In genomic region chr14:104467133-104467965, GRCm38 (mm10) we compare ENCODE assay signal across 8 mouse cellular contexts. TPM values are rescaled to one million over a fixed set of nuclear protein-coding genes. Genes with fewer than 3 reads are reported as not detected.
DNase-seq lines count a peak whose midpoint lies in the region; ATAC-seq and TF ChIP-seq lines count a peak whose summit lies in the region.

No protein-coding gene starts in this region.

- peak overlapping the region; percentile 84 for H3K4me2 ChIP-seq in kidney, postnatal 0 days (ENCODE audit: low read length)
- H3K4me2 ChIP-seq in forebrain, postnatal 0 days (ENCODE audit: low read depth), result peak overlapping the region; percentile 78
- peak overlapping the region; percentile 67 for H3K4me2 ChIP-seq in liver, embryonic 13.5 days

- no peak overlapping the region for H3K27ac ChIP-seq in kidney, postnatal 0 days
- H3K27ac ChIP-seq in forebrain, postnatal 0 days (ENCODE audit: low read depth, low read length), result no peak overlapping the region
- no peak overlapping the region for H3K27ac ChIP-seq in liver, embryonic 13.5 days

- H3K4me3 ChIP-seq in kidney, postnatal 0 days (replicated peaks; ENCODE audit: low read depth, low read length), result peak overlapping the region; percentile 45
- peak overlapping the region; percentile 50 for H3K4me3 ChIP-seq in forebrain, postnatal 0 days (ENCODE audit: low read depth, low read length)
- peak overlapping the region; percentile 57 for H3K4me3 ChIP-seq in liver, embryonic 13.5 days (replicated peaks)

- peaks cover 90% of the 10 kb centered on the region for H3K27me3 ChIP-seq in kidney, postnatal 0 days (ENCODE audit: insufficient read depth, low read length)
- H3K27me3 ChIP-seq in forebrain, postnatal 0 days (ENCODE audit: insufficient read depth, low read length), result peaks cover 83% of the 10 kb centered on the region
- H3K27me3 ChIP-seq in liver, embryonic 13.5 days, result peaks cover 96% of the 10 kb centered on the region
- peaks cover 11% of the 10 kb centered on the region for H3K27me3 ChIP-seq in splenic B cell, adult 2 months (ENCODE audit: control insufficient read depth, insufficient read depth, low read length, poor library complexity, severe bottlenecking)

- no peaks in the 10 kb centered on the region for H3K9me3 ChIP-seq in kidney, postnatal 0 days (replicated peaks; ENCODE audit: low read length)
- no peaks in the 10 kb centered on the region for H3K9me3 ChIP-seq in forebrain, postnatal 0 days (ENCODE audit: low read length)
- no peaks in the 10 kb centered on the region for H3K9me3 ChIP-seq in liver, embryonic 13.5 days (replicated peaks)

- 1% methylated on average over 77 of the region's 101 CpGs for WGBS in kidney, postnatal 0 days
- 1% methylated on average over 91 of the region's 101 CpGs for WGBS in forebrain, postnatal 0 days
- WGBS in liver, embryonic 13.5 days (ENCODE audit: insufficient replicate concordance), result 1% methylated on average over 94 of the region's 101 CpGs

- H3K4me1 ChIP-seq in kidney, postnatal 0 days (replicated peaks; ENCODE audit: insufficient read depth, low read length), result peaks cover 16% of the 10 kb centered on the region; the same call in 1 of the 2 replicates
- H3K4me1 ChIP-seq in forebrain, postnatal 0 days (ENCODE audit: insufficient read depth), result no peaks in the 10 kb centered on the region
- H3K4me1 ChIP-seq in liver, embryonic 13.5 days (replicated peaks), result peaks cover 18% of the 10 kb centered on the region

- peak overlapping the region; percentile 37; the same call in 1 of the 2 replicates for H3K9ac ChIP-seq in kidney, postnatal 0 days (ENCODE audit: low read depth, low read length)
- peak overlapping the region; percentile 35 for H3K9ac ChIP-seq in forebrain, postnatal 0 days
- no peak overlapping the region for H3K9ac ChIP-seq in liver, embryonic 13.5 days

- ATAC-seq in kidney, postnatal 0 days (replicated peaks; ENCODE audit: low FRiP score, low read depth), result peak; percentile 43
- peak; percentile 63 for ATAC-seq in forebrain, postnatal 0 days
- ATAC-seq in liver, embryonic 13.5 days (ENCODE audit: low read depth), result peak; percentile 3; the same call in 1 of the 2 replicates

- no peaks in the 10 kb centered on the region for H3K36me3 ChIP-seq in kidney, postnatal 0 days (ENCODE audit: insufficient read depth, low read length)
- H3K36me3 ChIP-seq in forebrain, postnatal 0 days (ENCODE audit: insufficient read depth), result no peaks in the 10 kb centered on the region
- H3K36me3 ChIP-seq in liver, embryonic 13.5 days, result no peaks in the 10 kb centered on the region
- no peaks in the 10 kb centered on the region for H3K36me3 ChIP-seq in splenic B cell, adult 2 months (ENCODE audit: control insufficient read depth, insufficient read depth, low read length, poor library complexity, severe bottlenecking)

- no peak for DNase-seq in kidney, postnatal 0 days (ENCODE audit: low spot score)
- no peak for DNase-seq in kidney, postnatal 14 days
- DNase-seq in ZHBTc4 (ENCODE audit: low read depth, low spot score), result peak; percentile 64
- no peak for DNase-seq in forebrain, postnatal 0 days
- DNase-seq in liver, embryonic 13.5 days, result no peak
- DNase-seq in splenic B cell, adult 2 months (ENCODE audit: low read depth, low spot score), result peak; percentile 30
- DNase-seq in urinary bladder, postnatal 14 days (ENCODE audit: low spot score), result no peak
- DNase-seq in ovary, postnatal 10 days (ENCODE audit: low spot score), result no peak

- no peak for TF ChIP-seq CTCF in kidney, postnatal 0 days (IDR thresholded peaks at IDR 0.05; ENCODE audit: low read depth)
- TF ChIP-seq CTCF in forebrain, postnatal 0 days (IDR thresholded peaks at IDR 0.05; ENCODE audit: low read depth), result no peak

RNA-seq across cellular contexts. Expression of gene Pou4f1, which starts 0.5 kb away (rescaled TPM):
- 0.41 and 0.58 TPM in 2 replicates for polyA plus RNA-seq in kidney, postnatal 0 days (2015; fragmentation: Nextera tagmentation; extraction: Ambion mirVana)
- total RNA-seq in forebrain, postnatal 0 days (2014; rRNA removed), result 0.77 and 2.9 TPM in 2 replicates
- 1.7 and 6.3 TPM in 2 replicates for polyA plus RNA-seq in forebrain, postnatal 0 days (2015; fragmentation: Nextera tagmentation; extraction: Ambion mirVana)
- polyA plus RNA-seq in liver, embryonic 13.5 days (2015; fragmentation: Nextera tagmentation; extraction: Ambion mirVana), result 0.07 and 0.14 TPM in 2 replicates

RNA-seq across cellular contexts. Expression of gene Rnf219, which starts 55.1 kb away (rescaled TPM):
- 15.5 and 20.6 TPM in 2 replicates for polyA plus RNA-seq in kidney, postnatal 0 days (2015; fragmentation: Nextera tagmentation; extraction: Ambion mirVana)
- 12.0 and 12.8 TPM in 2 replicates for total RNA-seq in forebrain, postnatal 0 days (2014; rRNA removed)
- polyA plus RNA-seq in forebrain, postnatal 0 days (2015; fragmentation: Nextera tagmentation; extraction: Ambion mirVana), result 10.5 and 17.9 TPM in 2 replicates
- 8.0 and 8.7 TPM in 2 replicates for polyA plus RNA-seq in liver, embryonic 13.5 days (2015; fragmentation: Nextera tagmentation; extraction: Ambion mirVana)

Comparison
In these comparisons a context has a peak if more than half of its experiments do, and no peak if none do; other contexts are left out.
1. ATAC-seq: peak in every context shown above with its lines; median percentile 63 in forebrain, postnatal 0 days; 43 in kidney, postnatal 0 days; 3 in liver, embryonic 13.5 days.
2. DNase-seq: peak in ZHBTc4 (single experiment) and splenic B cell, adult 2 months (single experiment); none in kidney, postnatal 0 days (single experiment), kidney, postnatal 14 days (single experiment), forebrain, postnatal 0 days (single experiment), liver, embryonic 13.5 days (single experiment), urinary bladder, postnatal 14 days (single experiment) and ovary, postnatal 10 days (single experiment).
3. Peak in every context shown above with its lines, with median percentiles within 50 percentile points of each other: H3K4me2 ChIP-seq and H3K4me3 ChIP-seq.